Mouse (Mus musculus): ENCODE measurements at regions not wholly inside any gene's neighbourhood (a gene's known extent, or its start where the extent isn't known, plus 50 kb on each side); places are given as distances from the start of the nearest gene placed in this dataset.

GRCm38 (mm10) chr13:72346944-72347586, 281.6 kb upstream of the Irx2 start:
- no peaks in the 10 kb centered on the region for H3K4me1 ChIP-seq (ENCODE audit: insufficient read depth)
- no peak overlapping the region for H3K9ac ChIP-seq (replicated peaks)
- no peaks in the 10 kb centered on the region for H3K9me3 ChIP-seq (ENCODE audit: low read length)
- ATAC-seq (no peak), DNase-seq (no peak)
- TF ChIP-seq EP300 (IDR thresholded peaks at IDR 0.05; ENCODE audit: low read depth): no peak
- TF ChIP-seq CTCF (IDR thresholded peaks at IDR 0.05; ENCODE audit: low read depth): no peak
- H3K27me3 ChIP-seq (ENCODE audit: insufficient read depth, low read length): no peaks in the 10 kb centered on the region
- H3K4me2 ChIP-seq (ENCODE audit: low read depth, low read length): no peak overlapping the region
- no peak overlapping the region for H3K27ac ChIP-seq (ENCODE audit: low read depth)
- 73% methylated on average over 14 of the region's 14 CpGs for WGBS (ENCODE audit: insufficient replicate concordance)
- no peaks in the 10 kb centered on the region for H3K36me3 ChIP-seq (replicated peaks; ENCODE audit: insufficient read depth, low read length)
- no peak overlapping the region for H3K4me3 ChIP-seq (ENCODE audit: low read depth, low read length)

GRCm38 (mm10) chr13:72352641-72353181, 275.9 kb upstream of the Irx2 start:
- DNase-seq (no peak), ATAC-seq (no peak)
- no peak overlapping the region for H3K4me3 ChIP-seq (ENCODE audit: low read depth, low read length)
- no peak overlapping the region for H3K9ac ChIP-seq (replicated peaks)
- no peak overlapping the region for H3K4me2 ChIP-seq (ENCODE audit: low read depth, low read length)
- H3K27me3 ChIP-seq (ENCODE audit: insufficient read depth, low read length): no peaks in the 10 kb centered on the region
- no peaks in the 10 kb centered on the region for H3K9me3 ChIP-seq (ENCODE audit: low read length)
- no peak overlapping the region for H3K27ac ChIP-seq (ENCODE audit: low read depth)
- WGBS (ENCODE audit: insufficient replicate concordance): 74% methylated on average over 18 of the region's 18 CpGs
- TF ChIP-seq CTCF (IDR thresholded peaks at IDR 0.05; ENCODE audit: low read depth) (no peak), EP300 (IDR thresholded peaks at IDR 0.05; ENCODE audit: low read depth) (no peak)
- H3K4me1 ChIP-seq (ENCODE audit: insufficient read depth): no peaks in the 10 kb centered on the region
- no peaks in the 10 kb centered on the region for H3K36me3 ChIP-seq (replicated peaks; ENCODE audit: insufficient read depth, low read length)

- H3K9me3 ChIP-seq (ENCODE audit: low read length): no peaks in the 10 kb centered on the region
- DNase-seq: no peak
Measured at GRCm38 (mm10) chr13:72355297-72355696, 273.3 kb upstream of the Irx2 start.

GRCm38 (mm10) chr13:72355821-72356220, 272.8 kb upstream of the Irx2 start:
- Histone ChIP-seq H3K9ac (replicated peaks) (no peak overlapping the region), H3K36me3 (replicated peaks; ENCODE audit: insufficient read depth, low read length) (no peaks in the 10 kb centered on the region), H3K9me3 (ENCODE audit: low read length) (no peaks in the 10 kb centered on the region), H3K27ac (ENCODE audit: low read depth) (no peak overlapping the region), H3K4me2 (ENCODE audit: low read depth, low read length) (no peak overlapping the region), H3K27me3 (ENCODE audit: insufficient read depth, low read length) (no peaks in the 10 kb centered on the region), H3K4me3 (ENCODE audit: low read depth, low read length) (no peak overlapping the region), H3K4me1 (ENCODE audit: insufficient read depth) (no peaks in the 10 kb centered on the region)
- no peak for DNase-seq
- WGBS (ENCODE audit: insufficient replicate concordance): 54% methylated on average over 3 of the region's 3 CpGs
- no peak for ATAC-seq
- TF ChIP-seq CTCF (IDR thresholded peaks at IDR 0.05; ENCODE audit: low read depth) (no peak), EP300 (IDR thresholded peaks at IDR 0.05; ENCODE audit: low read depth) (no peak)

More at GRCm38 (mm10) chr13:72355297-72355696, 273.3 kb upstream of the Irx2 start:
- H3K36me3 ChIP-seq (replicated peaks; ENCODE audit: insufficient read depth, low read length): no peaks in the 10 kb centered on the region
- H3K4me1 ChIP-seq (ENCODE audit: insufficient read depth): no peaks in the 10 kb centered on the region
- H3K27me3 ChIP-seq (ENCODE audit: insufficient read depth, low read length): no peaks in the 10 kb centered on the region
- ATAC-seq: no peak
- H3K27ac ChIP-seq (ENCODE audit: low read depth): no peak overlapping the region
- no peak overlapping the region for H3K4me2 ChIP-seq (ENCODE audit: low read depth, low read length)
- WGBS (ENCODE audit: insufficient replicate concordance): 50% methylated on average over 1 of the region's 1 CpGs
- TF ChIP-seq CTCF (IDR thresholded peaks at IDR 0.05; ENCODE audit: low read depth): no peak
- TF ChIP-seq EP300 (IDR thresholded peaks at IDR 0.05; ENCODE audit: low read depth): no peak
- no peak overlapping the region for H3K9ac ChIP-seq (replicated peaks)
- no peak overlapping the region for H3K4me3 ChIP-seq (ENCODE audit: low read depth, low read length)

DNA sequence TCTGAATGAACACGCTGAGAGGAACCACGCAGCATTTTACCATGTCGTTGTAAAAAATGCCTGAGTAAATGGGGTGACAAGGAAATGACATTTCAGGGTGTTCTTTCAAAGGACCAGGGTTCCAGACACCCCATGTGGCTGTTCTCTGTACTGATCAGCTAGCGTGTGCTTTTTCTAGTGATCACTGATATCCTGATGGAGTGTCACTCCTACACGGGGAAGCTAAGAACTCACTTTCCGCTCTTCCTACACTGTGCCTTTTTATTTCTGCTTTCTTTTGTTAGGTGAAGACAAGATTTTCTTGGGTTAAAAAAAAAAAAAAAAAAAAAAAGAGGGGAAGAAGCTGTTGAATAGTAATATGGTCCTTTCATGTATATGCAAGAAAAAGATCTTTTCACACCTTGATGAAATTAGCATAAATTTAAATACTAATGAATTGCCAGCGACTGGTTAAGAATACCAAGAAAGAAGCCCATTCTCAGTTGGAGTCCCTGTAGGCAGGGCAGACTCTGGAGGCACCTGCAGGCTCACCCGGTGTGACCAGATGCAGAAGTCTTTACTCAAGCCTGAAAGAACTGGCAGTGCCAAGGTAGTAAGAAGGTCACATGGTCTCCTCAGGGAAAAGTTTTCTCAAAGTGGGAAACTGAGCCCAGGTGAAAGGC, 270.2 kb upstream of the Irx2 start:
- Histone ChIP-seq H3K27me3 (ENCODE audit: insufficient read depth, low read length) (no peaks in the 10 kb centered on the region), H3K9ac (replicated peaks) (no peak overlapping the region), H3K9me3 (ENCODE audit: low read length) (no peaks in the 10 kb centered on the region), H3K4me1 (ENCODE audit: insufficient read depth) (no peaks in the 10 kb centered on the region), H3K27ac (ENCODE audit: low read depth) (no peak overlapping the region), H3K4me3 (ENCODE audit: low read depth, low read length) (no peak overlapping the region), H3K4me2 (ENCODE audit: low read depth, low read length) (no peak overlapping the region), H3K36me3 (replicated peaks; ENCODE audit: insufficient read depth, low read length) (no peaks in the 10 kb centered on the region)
- DNase-seq (no peak), ATAC-seq (no peak)
- TF ChIP-seq CTCF (IDR thresholded peaks at IDR 0.05; ENCODE audit: low read depth) (no peak), EP300 (IDR thresholded peaks at IDR 0.05; ENCODE audit: low read depth) (no peak)
- WGBS (ENCODE audit: insufficient replicate concordance): 39% methylated on average over 8 of the region's 8 CpGs

GRCm38 (mm10) chr13:72365534-72366271, 262.9 kb upstream of the Irx2 start:
- 17% methylated on average over 23 of the region's 24 CpGs for WGBS (ENCODE audit: insufficient replicate concordance)
- DNase-seq: no peak

More at GRCm38 (mm10) chr13:72365534-72366271, 262.9 kb upstream of the Irx2 start:
- no peak overlapping the region for H3K27ac ChIP-seq (ENCODE audit: low read depth)
- no peak overlapping the region for H3K4me3 ChIP-seq (ENCODE audit: low read depth, low read length)
- no peak for ATAC-seq
- H3K4me1 ChIP-seq (ENCODE audit: insufficient read depth): no peaks in the 10 kb centered on the region
- no peaks in the 10 kb centered on the region for H3K9me3 ChIP-seq (ENCODE audit: low read length)
- peaks cover 7% of the 10 kb centered on the region for H3K27me3 ChIP-seq (ENCODE audit: insufficient read depth, low read length)
- TF ChIP-seq CTCF (IDR thresholded peaks at IDR 0.05; ENCODE audit: low read depth) (no peak), EP300 (IDR thresholded peaks at IDR 0.05; ENCODE audit: low read depth) (no peak)
- H3K36me3 ChIP-seq (replicated peaks; ENCODE audit: insufficient read depth, low read length): no peaks in the 10 kb centered on the region
- no peak overlapping the region for H3K9ac ChIP-seq (replicated peaks)
- H3K4me2 ChIP-seq (ENCODE audit: low read depth, low read length): no peak overlapping the region

Measured in liver, postnatal 0 days (tissue).